Mouse (Mus musculus) bone marrow, adult 2 months (tissue): ENCODE data around the gene Lpcat3.
"Not testable (repeated sequence)": the region's sequence is repeated elsewhere in the genome, so short reads cannot be mapped to it uniquely, and the experiment has no call there.

Experiments used
- CTCF ChIP-seq: fragments of 200-500 bp; IDR thresholded peaks from 2 replicates; pipeline ENCODE4 v1.5.1; 2011; ENCODE audit warnings: low read length, control low read depth; ENCODE audit not compliant: control insufficient read depth, insufficient read depth
- POLR2A ChIP-seq: fragments of 200-500 bp; IDR thresholded peaks from 2 replicates; pipeline ENCODE4 v1.6.1; 2011; ENCODE audit warnings: low read depth, mild to moderate bottlenecking, control low read depth, low read length, borderline replicate concordance; ENCODE audit not compliant: control insufficient read depth

DNA sequence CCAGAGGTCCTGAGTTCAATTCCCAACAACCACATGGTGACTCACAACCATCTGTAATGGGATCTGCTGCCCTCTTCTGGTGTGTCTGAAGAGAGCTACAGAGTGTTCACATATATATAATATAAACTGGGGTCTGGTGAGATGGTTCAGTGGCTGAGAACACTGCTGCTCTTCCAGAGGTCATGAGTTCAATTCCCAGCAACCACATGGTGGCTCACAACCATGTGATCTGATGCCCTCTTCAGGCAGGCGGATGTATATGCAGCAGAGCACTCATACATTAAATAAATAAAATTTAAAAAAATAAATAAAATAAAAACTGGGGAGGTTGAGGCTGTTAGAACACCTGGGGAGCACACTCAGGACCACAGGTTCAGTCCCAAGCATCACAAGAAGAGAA, 23.8 kb downstream of the Lpcat3 start:
- not testable (repeated sequence) for TF ChIP-seq POLR2A, CTCF
